Mouse (Mus musculus) brain, adult 10 weeks (tissue): ENCODE data around the gene Gm4884. TPM values are rescaled to one million over a fixed set of nuclear protein-coding genes. Genes with fewer than 3 reads are reported as not detected.

ENCODE experiments used
- polyA plus RNA-seq: library from polyadenylated mRNA; stranded (reverse); fragments of 350-450 nt; fragmentation: Illumina TruSeq; extraction: RNeasy Lipid Tissue Mini Kit (QIAGEN cat#74804); gene quantifications from one replicate; pipeline ENCODE4 v1.2.3, GENCODE M21; 2015; ENCODE audit warnings: low read depth, low replicate concordance

Gm4884 gene
- not detected for polyA plus RNA-seq

DNA sequence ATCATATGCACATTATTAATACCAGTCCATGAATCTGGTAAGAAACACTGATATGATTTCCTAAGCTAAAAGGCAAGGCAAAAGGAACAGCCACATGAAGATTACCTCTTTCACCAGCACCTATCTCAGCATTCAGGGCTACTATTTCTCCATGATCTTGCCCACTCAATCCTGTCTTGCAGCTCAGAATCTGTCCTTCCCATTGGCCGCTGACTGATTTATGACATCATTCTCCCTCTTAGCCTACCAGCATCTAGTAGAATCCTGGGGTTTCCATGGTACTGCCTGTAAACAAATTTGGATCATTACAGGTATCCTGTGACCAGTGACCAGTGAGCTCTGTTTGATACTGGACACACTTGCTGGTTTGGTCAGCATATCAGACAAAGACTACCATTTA, at the start of gene Gm4884:
Gene Gm4884 (plus strand): TSS at position 301 of the 400 bp plus-strand sequence.

DNA sequence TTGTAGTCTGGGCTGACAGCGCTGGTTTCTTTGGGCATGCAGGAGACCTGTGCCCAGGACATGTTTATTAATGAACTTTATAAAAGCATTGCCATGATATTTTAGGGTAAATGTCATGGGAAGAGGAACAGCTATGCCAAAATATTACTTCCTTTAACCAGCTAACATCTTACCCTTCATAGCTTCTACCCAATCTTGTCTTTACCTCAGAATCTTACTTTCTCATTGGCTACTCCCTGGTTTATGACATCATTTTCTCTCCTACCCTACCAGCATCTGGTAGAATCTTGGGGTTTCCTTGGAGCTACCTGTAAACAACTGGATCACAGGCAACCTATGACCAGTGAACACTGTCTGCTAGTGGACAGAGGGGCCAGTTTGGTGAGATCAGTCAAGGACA, 45.3 kb upstream of the Gm4884 start, which contains the start of gene 4930433I11Rik:
Gene 4930433I11Rik (plus strand): TSS at position 301 of the 400 bp plus-strand sequence.

Other genes with a start within 250 kb of the Gm4884 start
- 34.7 TPM for gene Vstm2b, start 134.4 kb upstream of the Gm4884 start, polyA plus RNA-seq
- not detected for gene 4930433I11Rik, start 45.2 kb upstream of the Gm4884 start, polyA plus RNA-seq
- not detected for gene Gm5592, start 121.1 kb downstream of the Gm4884 start, polyA plus RNA-seq